Mouse (Mus musculus): ENCODE results near the gene Hmgn2. TPM values are rescaled to one million over a fixed set of nuclear protein-coding genes. Genes with fewer than 3 reads are reported as not detected.
"Not testable (repeated sequence)": the region's sequence is repeated elsewhere in the genome, so short reads cannot be mapped to it uniquely, and the experiment has no call there.

Hmgn2 gene
- polyA plus RNA-seq, 1 experiment from 2014 or later = 1,435 TPM

- no peak overlapping the region for H3K4me2 ChIP-seq
- no peaks in the 10 kb centered on the region for H3K9me3 ChIP-seq
- H3K4me3 ChIP-seq = no peak overlapping the region
- ATAC-seq (ENCODE audit: low FRiP score) = no peak
- H3K27me3 ChIP-seq = no peaks in the 10 kb centered on the region
- H3K9ac ChIP-seq = no peak overlapping the region
- 61% methylated on average over 2 of the region's 2 CpGs for WGBS
- no peaks in the 10 kb centered on the region for H3K36me3 ChIP-seq
- no peak overlapping the region for H3K27ac ChIP-seq
- H3K4me1 ChIP-seq (replicated peaks) = no peaks in the 10 kb centered on the region
Measured at GRCm38 (mm10) chr4:133938077-133938476, 30.4 kb downstream of the Hmgn2 start.

GRCm38 (mm10) chr4:133931785-133932184, 36.7 kb downstream of the Hmgn2 start:
- Histone ChIP-seq H3K4me1 (replicated peaks) (no peaks in the 10 kb centered on the region), H3K27me3 (no peaks in the 10 kb centered on the region), H3K9ac (no peak overlapping the region), H3K4me3 (no peak overlapping the region), H3K4me2 (no peak overlapping the region), H3K36me3 (no peaks in the 10 kb centered on the region), H3K9me3 (no peaks in the 10 kb centered on the region), H3K27ac (no peak overlapping the region)
- WGBS = 78% methylated on average over 3 of the region's 3 CpGs
- ATAC-seq (ENCODE audit: low FRiP score) = no peak

GRCm38 (mm10) chr4:133931349-133931748, 37.1 kb downstream of the Hmgn2 start:
- Histone ChIP-seq H3K4me1 (replicated peaks) (no peaks in the 10 kb centered on the region), H3K9me3 (no peaks in the 10 kb centered on the region), H3K4me2 (no peak overlapping the region), H3K27ac (no peak overlapping the region), H3K4me3 (no peak overlapping the region), H3K36me3 (no peaks in the 10 kb centered on the region), H3K27me3 (no peaks in the 10 kb centered on the region), H3K9ac (no peak overlapping the region)
- ATAC-seq (ENCODE audit: low FRiP score) = no peak
- 8% methylated on average over 10 of the region's 10 CpGs for WGBS

GRCm38 (mm10) chr4:133929278-133929670, 39.2 kb downstream of the Hmgn2 start:
- ATAC-seq (ENCODE audit: low FRiP score) = no peak
- no peaks in the 10 kb centered on the region for H3K4me1 ChIP-seq (replicated peaks)
- no peaks in the 10 kb centered on the region for H3K36me3 ChIP-seq
- H3K4me3 ChIP-seq = no peak overlapping the region
- no peaks in the 10 kb centered on the region for H3K27me3 ChIP-seq
- no peak overlapping the region for H3K9ac ChIP-seq
- H3K27ac ChIP-seq = no peak overlapping the region
- H3K4me2 ChIP-seq = no peak overlapping the region
- whole genome bisulfite sequencing = 43% methylated on average over 7 of the region's 7 CpGs
- H3K9me3 ChIP-seq = no peaks in the 10 kb centered on the region

GRCm38 (mm10) chr4:133928576-133929277, 39.7 kb downstream of the Hmgn2 start:
- ATAC-seq (ENCODE audit: low FRiP score) = no peak
- Histone ChIP-seq H3K9ac (no peak overlapping the region), H3K36me3 (no peaks in the 10 kb centered on the region), H3K27me3 (no peaks in the 10 kb centered on the region), H3K4me3 (no peak overlapping the region), H3K9me3 (no peaks in the 10 kb centered on the region), H3K4me1 (replicated peaks) (no peaks in the 10 kb centered on the region), H3K27ac (no peak overlapping the region), H3K4me2 (no peak overlapping the region)
- WGBS = 64% methylated on average over 15 of the region's 15 CpGs

GRCm38 (mm10) chr4:133925204-133925603, 43.2 kb downstream of the Hmgn2 start:
- H3K4me3 ChIP-seq = no peak overlapping the region
- H3K9ac ChIP-seq = no peak overlapping the region
- WGBS = 88% methylated on average over 4 of the region's 4 CpGs
- H3K4me2 ChIP-seq = no peak overlapping the region
- H3K9me3 ChIP-seq = no peaks in the 10 kb centered on the region
- H3K27ac ChIP-seq = no peak overlapping the region
- no peak for ATAC-seq (ENCODE audit: low FRiP score)
- H3K27me3 ChIP-seq = no peaks in the 10 kb centered on the region
- no peaks in the 10 kb centered on the region for H3K4me1 ChIP-seq (replicated peaks)
- H3K36me3 ChIP-seq = no peaks in the 10 kb centered on the region

GRCm38 (mm10) chr4:133923743-133924142, 44.7 kb downstream of the Hmgn2 start:
- H3K36me3 ChIP-seq = no peaks in the 10 kb centered on the region
- no peaks in the 10 kb centered on the region for H3K9me3 ChIP-seq
- H3K4me3 ChIP-seq = no peak overlapping the region
- 92% methylated on average over 5 of the region's 5 CpGs for WGBS
- no peak overlapping the region for H3K4me2 ChIP-seq
- no peaks in the 10 kb centered on the region for H3K4me1 ChIP-seq (replicated peaks)
- ATAC-seq (ENCODE audit: low FRiP score) = no peak
- H3K9ac ChIP-seq = no peak overlapping the region
- no peaks in the 10 kb centered on the region for H3K27me3 ChIP-seq
- H3K27ac ChIP-seq = no peak overlapping the region

- H3K9me3 ChIP-seq; H3K4me2 ChIP-seq; H3K4me1 ChIP-seq (replicated peaks); H3K4me3 ChIP-seq; ATAC-seq (ENCODE audit: low FRiP score); H3K27ac ChIP-seq; H3K9ac ChIP-seq; H3K27me3 ChIP-seq; H3K36me3 ChIP-seq: not testable (repeated sequence)
- WGBS = 90% methylated on average over 20 of the region's 23 CpGs
Measured at GRCm38 (mm10) chr4:133918093-133918825, 50.2 kb downstream of the Hmgn2 start.

Other genes with a start within 250 kb of the Hmgn2 start
- 35.6 and 37.4 TPM in 2 replicates for gene Arid1a, start 211.9 kb downstream of the Hmgn2 start, polyA plus RNA-seq (2015; fragmentation: Nextera tagmentation; extraction: Ambion mirVana)
- gene Rps6ka1, start 80.9 kb downstream of the Hmgn2 start, polyA plus RNA-seq (2015; fragmentation: Nextera tagmentation; extraction: Ambion mirVana) = 20.9 and 23.6 TPM in 2 replicates
- 43.4 and 44.0 TPM in 2 replicates for gene Dhdds, start 32.3 kb upstream of the Hmgn2 start, polyA plus RNA-seq (2015; fragmentation: Nextera tagmentation; extraction: Ambion mirVana)
- 0.17 and 0.31 TPM in 2 replicates for gene Lin28a, start 50.2 kb upstream of the Hmgn2 start, polyA plus RNA-seq (2015; fragmentation: Nextera tagmentation; extraction: Ambion mirVana)
- gene Zfp683, start 85.2 kb upstream of the Hmgn2 start, polyA plus RNA-seq (2015; fragmentation: Nextera tagmentation; extraction: Ambion mirVana) = not detected in 2 replicates
- 0.49 and 1.1 TPM in 2 replicates for gene Crybg2, start 92.2 kb upstream of the Hmgn2 start, polyA plus RNA-seq (2015; fragmentation: Nextera tagmentation; extraction: Ambion mirVana)
- gene Cd52, start 126.4 kb upstream of the Hmgn2 start, polyA plus RNA-seq (2015; fragmentation: Nextera tagmentation; extraction: Ambion mirVana) = 3.9 TPM in 2 replicates
- gene Ubxn11, start 133.9 kb upstream of the Hmgn2 start, polyA plus RNA-seq (2015; fragmentation: Nextera tagmentation; extraction: Ambion mirVana) = 14.7 and 16.0 TPM in 2 replicates
- gene Sh3bgrl3, start 160.1 kb upstream of the Hmgn2 start, polyA plus RNA-seq (2015; fragmentation: Nextera tagmentation; extraction: Ambion mirVana) = 371 and 393 TPM in 2 replicates
- 21.2 and 22.5 TPM in 2 replicates for gene Cep85, start 218.5 kb upstream of the Hmgn2 start, polyA plus RNA-seq (2015; fragmentation: Nextera tagmentation; extraction: Ambion mirVana)
- not detected in 2 replicates for gene Gm7534, start 234.4 kb upstream of the Hmgn2 start, polyA plus RNA-seq (2015; fragmentation: Nextera tagmentation; extraction: Ambion mirVana)